Mouse (Mus musculus) embryonic fibroblast, embryonic 13.5 days (primary cell): ENCODE results near the gene Lrrc4.

Experiments used
- CTCF ChIP-seq: IDR thresholded peaks from 2 replicates; pipeline ENCODE4 v1.5.1; 2011; ENCODE audit warnings: mild to moderate bottlenecking, control low read depth, low read length, moderate library complexity, borderline replicate concordance; ENCODE audit not compliant: insufficient read depth
- POLR2A ChIP-seq: IDR thresholded peaks from 2 replicates; pipeline ENCODE4 v1.6.1; 2011; ENCODE audit warnings: low read depth, mild to moderate bottlenecking, control low read depth, low read length, moderate library complexity

GRCm38 (mm10) chr6:28804751-28805150, 26.8 kb downstream of the Lrrc4 start:
- TF ChIP-seq POLR2A = no peak
- TF ChIP-seq CTCF = no peak
